Mouse (Mus musculus): ENCODE results near the gene Bcl2l11. TPM values are rescaled to one million over a fixed set of nuclear protein-coding genes. Genes with fewer than 3 reads are reported as not detected.

Bcl2l11 gene
- polyA plus RNA-seq, 1 experiment from 2014 or later: 22.3 TPM

DNA sequence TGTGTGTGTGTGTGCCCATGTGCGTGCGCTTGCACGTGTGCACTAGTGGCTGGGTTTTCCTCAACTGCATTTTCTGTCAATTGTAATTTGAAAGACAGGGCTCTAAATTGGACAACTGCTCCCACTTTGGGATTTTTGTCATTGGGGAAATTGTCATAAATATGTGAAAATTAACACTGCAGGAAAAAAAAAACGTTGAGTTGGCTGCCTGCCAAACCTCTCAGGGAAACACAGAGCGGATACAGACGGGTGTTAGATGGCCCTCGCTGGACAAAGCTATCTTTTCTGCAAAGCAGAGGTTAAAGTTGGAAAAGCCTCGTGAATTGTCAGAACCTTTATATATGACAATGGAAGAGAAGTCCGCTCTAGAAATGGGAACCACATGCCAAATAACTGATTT is 84.5 kb downstream of the Bcl2l11 start:
- H3K36me3 ChIP-seq: no peaks in the 10 kb centered on the region
- H3K4me1 ChIP-seq: peaks cover 11% of the 10 kb centered on the region
- WGBS: 52% methylated on average over 9 of the region's 9 CpGs
- ATAC-seq (ENCODE audit: low FRiP score, low read depth): no peak
- no peak overlapping the region for H3K4me3 ChIP-seq
- H3K9me3 ChIP-seq: no peaks in the 10 kb centered on the region
- H3K27me3 ChIP-seq (replicated peaks): no peaks in the 10 kb centered on the region; the same call in 1 of the 2 replicates
- H3K9ac ChIP-seq: no peak overlapping the region
- no peak overlapping the region for H3K27ac ChIP-seq
- no peak overlapping the region for H3K4me2 ChIP-seq (replicated peaks)

GRCm38 (mm10) chr2:128211022-128211880 is 85.4 kb downstream of the Bcl2l11 start:
- Histone ChIP-seq H3K9me3 (no peaks in the 10 kb centered on the region), H3K27ac (no peak overlapping the region), H3K9ac (no peak overlapping the region), H3K4me1 (peaks cover 11% of the 10 kb centered on the region), H3K4me2 (replicated peaks) (peak overlapping the region; percentile 44), H3K36me3 (no peaks in the 10 kb centered on the region), H3K27me3 (replicated peaks) (no peaks in the 10 kb centered on the region; the same call in 1 of the 2 replicates), H3K4me3 (no peak overlapping the region)
- 24% methylated on average over 19 of the region's 19 CpGs for WGBS
- ATAC-seq (ENCODE audit: low FRiP score, low read depth): peak; percentile 7; the same call in 1 of the 2 replicates

- no peak overlapping the region for H3K4me2 ChIP-seq (replicated peaks)
- H3K27me3 ChIP-seq (replicated peaks): no peaks in the 10 kb centered on the region; the same call in 1 of the 2 replicates
- no peaks in the 10 kb centered on the region for H3K36me3 ChIP-seq
- H3K9me3 ChIP-seq: no peaks in the 10 kb centered on the region
- WGBS: 32% methylated on average over 8 of the region's 8 CpGs
- no peak overlapping the region for H3K27ac ChIP-seq
- no peak overlapping the region for H3K4me3 ChIP-seq
- no peak for ATAC-seq (ENCODE audit: low FRiP score, low read depth)
- peaks cover 11% of the 10 kb centered on the region for H3K4me1 ChIP-seq
- H3K9ac ChIP-seq: no peak overlapping the region
Measured at GRCm38 (mm10) chr2:128211881-128212209, 86.0 kb downstream of the Bcl2l11 start.

Measured in neural tube, embryonic 12.5 days (tissue).